Mouse (Mus musculus) gastrocnemius, postnatal 10 days (tissue): ENCODE measurements around the gene Sart1. TPM values are rescaled to one million over a fixed set of nuclear protein-coding genes. Genes with fewer than 3 reads are reported as not detected.

Experiments
- total RNA-seq, 2 experiments: library from RNA; stranded (reverse); gene quantifications; 2 replicates each; pipeline ENCODE4 v1.2.3; 2021

Gene Sart1
- total RNA-seq, 2 experiments from 2014 or later: 39.8 to 45.4 TPM

Other genes with a start within 250 kb of the Sart1 start
- 10 to 100 TPM; 10.3 to 11.1 TPM for gene Pacs1, start 115.6 kb downstream of the Sart1 start, total RNA-seq
- gene Sf3b2, start 93.2 kb downstream of the Sart1 start, total RNA-seq: 10 to 100 TPM; 81.9 to 88.6 TPM
- under 1 TPM; 0.28 to 0.47 TPM for gene Gal3st3, start 90.4 kb downstream of the Sart1 start, total RNA-seq
- gene Catsper1, start 53.0 kb downstream of the Sart1 start, total RNA-seq: not detected
- gene Cst6, start 39.1 kb downstream of the Sart1 start, total RNA-seq: 1 to 10 TPM; 1.8 to 1.9 TPM
- 10 to 100 TPM; 14.0 to 15.6 TPM for gene Eif1ad, start 22.0 kb downstream of the Sart1 start, total RNA-seq
- gene Banf1, start 21.5 kb downstream of the Sart1 start, total RNA-seq: 100 to 1,000 TPM; 128 to 150 TPM
- gene Tsga10ip, start 13.8 kb upstream of the Sart1 start, total RNA-seq: under 1 TPM in 1 of 2 experiments, not detected in 1; 0.23 TPM
- 100 to 1,000 TPM; 513 to 561 TPM for gene Drap1, start 36.3 kb upstream of the Sart1 start, total RNA-seq
- gene AI837181, start 36.4 kb upstream of the Sart1 start, total RNA-seq: 10 to 100 TPM; 47.8 to 50.5 TPM
- gene Fosl1, start 58.8 kb upstream of the Sart1 start, total RNA-seq: not detected
- 1 to 10 TPM; 8.2 to 9.1 TPM for gene Ccdc85b, start 69.2 kb upstream of the Sart1 start, total RNA-seq
- gene Fibp, start 71.9 kb upstream of the Sart1 start, total RNA-seq: 10 to 100 TPM; 53.2 to 54.6 TPM
- gene Ctsw, start 79.8 kb upstream of the Sart1 start, total RNA-seq: under 1 TPM in 1 of 2 experiments, not detected in 1; 0.50 TPM
- 10 to 100 TPM; 29.9 to 42.9 TPM for gene Efemp2, start 85.3 kb upstream of the Sart1 start, total RNA-seq
- gene Mus81, start 99.7 kb upstream of the Sart1 start, total RNA-seq: 10 to 100 TPM; 24.7 to 29.9 TPM
- gene Cfl1, start 101.8 kb upstream of the Sart1 start, total RNA-seq: 100 to 1,000 TPM; 305 to 378 TPM
- gene 1700020D05Rik, start 115.1 kb upstream of the Sart1 start, total RNA-seq: 1 to 10 TPM in 1 of 2 experiments, under 1 TPM in 1; 0.47 to 1.4 TPM
- 1 to 10 TPM; 5.1 to 7.2 TPM for gene Snx32, start 121.8 kb upstream of the Sart1 start, total RNA-seq
- not detected for gene Ovol1, start 171.9 kb upstream of the Sart1 start, total RNA-seq
- 1 to 10 TPM; 1.6 to 2.7 TPM for gene Ap5b1, start 179.3 kb upstream of the Sart1 start, total RNA-seq
- gene Rnaseh2c, start 213.2 kb upstream of the Sart1 start, total RNA-seq: 10 to 100 TPM; 44.9 to 50.4 TPM
- gene Kat5, start 221.5 kb upstream of the Sart1 start, total RNA-seq: 10 to 100 TPM; 31.6 to 39.9 TPM
- 10 to 100 TPM; 20.0 to 28.8 TPM for gene Rela, start 248.8 kb upstream of the Sart1 start, total RNA-seq